Mouse (Mus musculus) olfactory bulb, adult 2 months (tissue): ENCODE data around the gene Lig1. TPM values are rescaled to one million over a fixed set of nuclear protein-coding genes. Genes with fewer than 3 reads are reported as not detected.
"Not testable (repeated sequence)": the region's sequence is repeated elsewhere in the genome, so short reads cannot be mapped to it uniquely, and the experiment has no call there.

Experiments used
- H3K27ac ChIP-seq: fragments of 200-500 bp; 2 replicates; pipeline ENCODE4 v1.5.1; 2012; ENCODE audit warnings: low read depth, low read length; ENCODE audit not compliant: insufficient read depth
- H3K4me1 ChIP-seq: fragments of 200-500 bp; 2 replicates; pipeline ENCODE4 v1.6.1; 2012; ENCODE audit warnings: low read length; ENCODE audit not compliant: control insufficient read depth, insufficient read depth
- H3K4me3 ChIP-seq: fragments of 200-500 bp; 2 replicates; pipeline ENCODE4 v1.5.1; 2012; ENCODE audit warnings: mild to moderate bottlenecking, low read depth, low read length, moderate library complexity; ENCODE audit not compliant: insufficient read depth
- CTCF ChIP-seq: fragments of 200-500 bp; IDR thresholded peaks from 2 replicates; pipeline ENCODE4 v1.5.1; 2012; ENCODE audit warnings: low read depth, mild to moderate bottlenecking, low read length, moderate library complexity; ENCODE audit not compliant: insufficient read depth
- POLR2A ChIP-seq: fragments of 200-500 bp; IDR thresholded peaks from 2 replicates; pipeline ENCODE4 v1.6.1; 2012; ENCODE audit warnings: mild to moderate bottlenecking, low read depth, low read length, moderate library complexity; ENCODE audit not compliant: insufficient read depth
- WGBS: fragments of 180-500 bp; shearing (Covaris S2); methylation state at CpG from one replicate; pipeline ENCODE4 v1.1.7; 2018; 5-methylcytosine and 5-hydroxymethylcytosine counted together
- polyA plus RNA-seq: library from polyadenylated mRNA; stranded (reverse); fragments of >200 nt; gene quantifications from 2 replicates; pipeline ENCODE4 v1.2.4, GENCODE M21; 2012; ENCODE audit warnings: low replicate concordance; ENCODE audit not compliant: missing spikeins, insufficient read depth, insufficient read length

Gene Lig1
- not detected in 2 replicates for polyA plus RNA-seq

DNA sequence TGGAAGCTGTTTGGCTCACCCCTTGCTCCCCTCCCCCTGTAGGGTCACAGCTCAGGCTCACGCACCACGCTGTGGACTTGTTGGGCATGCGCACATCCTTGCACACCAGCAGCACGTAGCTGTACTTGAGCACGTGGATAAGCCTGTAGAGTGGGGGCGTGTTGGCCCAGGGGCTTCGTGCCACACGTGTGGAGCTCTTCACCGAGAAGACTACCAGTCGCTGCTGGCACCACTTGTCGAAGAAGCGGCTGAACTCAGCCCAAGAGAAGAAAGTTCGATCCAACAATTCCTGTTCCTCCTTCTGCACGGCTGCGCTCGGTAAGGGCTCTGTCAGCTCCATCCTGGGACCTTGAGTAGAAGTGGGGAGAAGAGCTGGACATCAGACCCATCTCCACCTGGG, at the start of gene Lig1:
Gene Lig1 (plus strand): TSS at position 203 of the 400 bp plus-strand sequence.
- TF ChIP-seq POLR2A (no peak), CTCF (no peak)
- Histone ChIP-seq H3K27ac (peak within 1 kb of the TSS; percentile 76; the same call in 1 of the 2 replicates), H3K4me1 (peaks cover 3% of the 10 kb centered on the region; the same call in 1 of the 2 replicates), H3K4me3 (peak within 1 kb of the TSS; percentile 68)
- WGBS, result 96% methylated on average over 16 of the region's 16 CpGs

DNA sequence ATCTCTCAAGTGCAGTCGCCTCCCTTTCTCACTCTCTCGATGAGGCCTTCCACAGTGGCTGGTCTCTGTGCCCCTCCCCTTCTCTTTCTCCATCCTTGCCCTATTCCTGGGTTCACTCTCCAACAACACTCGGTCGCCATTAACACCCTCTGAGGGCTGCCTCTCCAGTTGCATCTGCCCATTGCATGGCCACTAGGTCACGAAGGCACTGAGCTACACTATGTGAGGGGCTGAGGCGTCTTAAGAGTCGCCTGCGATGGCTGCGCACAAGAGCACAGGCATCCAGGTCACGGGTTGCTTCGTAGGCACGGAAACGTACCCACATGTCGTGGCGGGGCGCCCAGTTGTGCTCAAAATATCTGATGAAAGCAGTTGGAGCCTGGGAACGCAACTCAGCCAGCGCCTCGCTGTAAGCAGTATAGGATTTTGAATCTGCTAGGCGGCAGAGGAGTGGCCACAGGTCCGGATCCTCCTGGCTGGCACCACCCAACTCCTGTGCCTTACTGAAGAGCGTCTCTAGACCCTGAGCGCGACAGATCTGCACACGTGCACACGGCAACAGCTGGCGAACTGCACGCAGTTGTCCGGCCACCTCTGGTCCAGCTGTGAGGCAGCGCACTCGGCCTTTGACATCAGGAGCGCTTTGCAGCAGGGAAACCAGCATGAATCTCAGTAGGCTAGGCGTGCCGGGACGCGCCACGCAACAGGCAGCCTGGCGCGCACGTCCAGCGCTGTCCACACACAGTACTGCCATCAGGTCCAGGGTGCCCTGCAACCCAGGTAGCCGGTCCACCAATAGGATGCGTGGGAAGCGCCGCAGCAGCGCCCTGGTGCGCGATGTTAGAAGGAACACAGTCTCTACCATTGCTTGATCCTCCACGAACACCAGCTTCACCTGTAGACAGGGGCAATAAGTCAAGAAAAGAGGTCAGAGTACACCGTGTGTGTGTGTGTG, 16.1 kb upstream of the Lig1 start:
- TF ChIP-seq POLR2A (no peak), CTCF (no peak)
- Histone ChIP-seq H3K4me1 (peaks cover 5% of the 10 kb centered on the region; the same call in 1 of the 2 replicates), H3K27ac (no peak overlapping the region), H3K4me3 (no peak overlapping the region; the same call in 1 of the 2 replicates)
- WGBS, result 64% methylated on average over 50 of the region's 50 CpGs

- peaks cover 5% of the 10 kb centered on the region; the same call in 1 of the 2 replicates for H3K4me1 ChIP-seq
- WGBS, result 35% methylated on average over 5 of the region's 5 CpGs
- no peak for TF ChIP-seq CTCF
- no peak overlapping the region for H3K4me3 ChIP-seq
- H3K27ac ChIP-seq, result no peak overlapping the region; the same call in 1 of the 2 replicates
Observed at GRCm38 (mm10) chr7:13263851-13264250, 13.2 kb upstream of the Lig1 start.

DNA sequence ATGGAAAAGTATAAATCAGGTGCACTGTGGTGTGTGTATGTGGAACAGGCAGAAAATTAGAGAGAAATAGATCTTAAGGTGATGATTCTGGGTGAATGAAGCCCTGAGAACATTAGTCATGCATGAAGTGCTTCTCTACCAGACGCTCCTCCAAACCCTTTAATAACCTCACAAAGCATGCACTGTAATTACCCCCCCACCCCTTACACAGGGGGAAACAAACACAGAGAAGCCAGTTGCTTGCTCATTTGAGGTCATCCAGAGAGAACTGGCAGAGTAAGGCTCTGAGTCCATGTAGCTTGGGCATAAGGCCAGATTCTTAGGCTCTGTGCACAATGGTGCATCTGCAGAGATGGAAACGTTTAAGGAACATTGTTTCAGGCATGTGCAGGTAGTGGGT, 12.7 kb upstream of the Lig1 start:
- Histone ChIP-seq H3K4me1 (peaks cover 5% of the 10 kb centered on the region; the same call in 1 of the 2 replicates), H3K27ac (peak overlapping the region; percentile 1), H3K4me3 (no peak overlapping the region)
- TF ChIP-seq POLR2A, result no peak
- WGBS, result 7% methylated on average over 2 of the region's 2 CpGs

- Histone ChIP-seq H3K4me3 (no peak overlapping the region), H3K27ac (no peak overlapping the region), H3K4me1 (no peaks in the 10 kb centered on the region)
- no peak for TF ChIP-seq CTCF
- TF ChIP-seq POLR2A, result no peak
- 84% methylated on average over 4 of the region's 4 CpGs for WGBS
Observed at GRCm38 (mm10) chr7:13268749-13269260, 8.3 kb upstream of the Lig1 start.

GRCm38 (mm10) chr7:13269394-13269793, 7.7 kb upstream of the Lig1 start:
- no peak overlapping the region for H3K27ac ChIP-seq
- WGBS, result 78% methylated on average over 11 of the region's 11 CpGs
- TF ChIP-seq CTCF (no peak), POLR2A (no peak)

DNA sequence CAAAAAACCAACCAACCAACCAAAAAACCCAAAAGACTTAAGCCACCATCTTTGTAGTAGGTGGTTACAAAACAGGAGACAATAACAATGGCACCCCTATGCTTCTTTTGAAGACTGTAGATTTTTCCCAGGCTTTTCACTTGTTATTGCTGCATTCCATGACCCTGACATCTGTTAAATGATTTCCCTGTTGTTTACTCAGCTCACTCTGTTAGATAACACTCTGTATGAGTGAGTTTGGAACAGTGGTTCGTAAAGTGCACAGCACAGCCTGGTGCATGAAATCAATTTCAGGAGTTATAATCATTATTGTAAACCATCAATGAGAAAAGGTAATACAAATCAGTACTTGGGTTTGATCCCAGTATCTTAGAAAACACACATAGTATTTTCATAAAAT, 5.4 kb upstream of the Lig1 start:
- H3K4me1 ChIP-seq, result no peaks in the 10 kb centered on the region
- no peak overlapping the region for H3K4me3 ChIP-seq
- WGBS, result 89% methylated on average over 1 of the region's 1 CpGs
- no peak for TF ChIP-seq POLR2A
- no peak for TF ChIP-seq CTCF
- no peak overlapping the region for H3K27ac ChIP-seq

More at GRCm38 (mm10) chr7:13269394-13269793, 7.7 kb upstream of the Lig1 start:
- no peaks in the 10 kb centered on the region for H3K4me1 ChIP-seq
- no peak overlapping the region for H3K4me3 ChIP-seq

GRCm38 (mm10) chr7:13277833-13278232, 750 bp downstream of the Lig1 start:
- Histone ChIP-seq H3K4me1 (peaks cover 3% of the 10 kb centered on the region; the same call in 1 of the 2 replicates), H3K4me3 (peak overlapping the region; percentile 68), H3K27ac (no peak overlapping the region)
- WGBS, result 21% methylated on average over 2 of the region's 2 CpGs
- no peak for TF ChIP-seq POLR2A

GRCm38 (mm10) chr7:13278308-13278891, 1.3 kb downstream of the Lig1 start, which contains the start of gene Zswim9:
Gene Zswim9, minus strand, starts transcription at chr7:13278721.
- TF ChIP-seq CTCF (no peak), POLR2A (0 out of 2 replicates have a peak, but pooled peaks have one; percentile 30)
- H3K4me3 ChIP-seq, result peak within 1 kb of the TSS; percentile 68
- under 1% methylated on average over 39 of the region's 39 CpGs for WGBS
- H3K4me1 ChIP-seq, result peaks cover 3% of the 10 kb centered on the region; the same call in 1 of the 2 replicates
- H3K27ac ChIP-seq, result peak within 1 kb of the TSS; percentile 76

- H3K4me1 ChIP-seq, H3K27ac ChIP-seq: not testable (repeated sequence)
- peak overlapping the region; percentile 68 for H3K4me3 ChIP-seq
- WGBS, result 2% methylated on average over 20 of the region's 29 CpGs
Observed at GRCm38 (mm10) chr7:13278957-13279356, 1.9 kb downstream of the Lig1 start.
